Mouse (Mus musculus) limb, embryonic 11.5 days (tissue): ENCODE measurements around the gene Lyrm1. TPM values are rescaled to one million over a fixed set of nuclear protein-coding genes. Genes with fewer than 3 reads are reported as not detected.

Source experiments
- ATAC-seq: fragments of 200-750 bp; cut with Nextera tagmentation; 2 replicates; pipeline ENCODE4 v1.8.0; 2017; ENCODE audit warnings: low read depth; ENCODE audit not compliant: insufficient number of reproducible peaks, low FRiP score, low TSS enrichment
- DNase-seq: peaks from one replicate; pipeline ENCODE4 v3.0.0-alpha.2; 2015; ENCODE audit warnings: low spot score
- H3K27ac ChIP-seq: fragments of 300-500 bp; sonication (generic); replicated peaks from 2 replicates; pipeline ENCODE4 v1.5.1; 2014; ENCODE audit warnings: low read depth, mild to moderate bottlenecking, low read length
- H3K27me3 ChIP-seq: fragments of 300-500 bp; sonication (generic); 2 replicates; pipeline ENCODE4 v1.6.1; 2014; ENCODE audit warnings: mild to moderate bottlenecking, low read length, mixed read lengths; ENCODE audit not compliant: control insufficient read depth, insufficient read depth
- H3K36me3 ChIP-seq: fragments of 300-500 bp; sonication (generic); 2 replicates; pipeline ENCODE4 v1.6.1; 2014; ENCODE audit warnings: mild to moderate bottlenecking, low read length, moderate library complexity, mixed read lengths; ENCODE audit not compliant: control insufficient read depth, insufficient read depth
- H3K4me1 ChIP-seq: fragments of 300-500 bp; sonication (generic); 2 replicates; pipeline ENCODE4 v1.6.1; 2014; ENCODE audit warnings: low read length, mixed read lengths; ENCODE audit not compliant: control insufficient read depth, insufficient read depth
- H3K4me2 ChIP-seq: fragments of 300-500 bp; sonication (generic); 2 replicates; pipeline ENCODE4 v1.6.1; 2014; ENCODE audit warnings: low read depth, mild to moderate bottlenecking, moderate library complexity; ENCODE audit not compliant: severe bottlenecking
- H3K4me3 ChIP-seq: fragments of 300-500 bp; sonication (generic); 2 replicates; pipeline ENCODE4 v1.5.1; 2014; ENCODE audit warnings: low read depth, low read length
- H3K9ac ChIP-seq: fragments of 300-500 bp; sonication (generic); 2 replicates; pipeline ENCODE4 v1.6.1; 2014; ENCODE audit warnings: mild to moderate bottlenecking, low read length
- H3K9me3 ChIP-seq: fragments of 300-500 bp; sonication (generic); 2 replicates; pipeline ENCODE4 v1.6.1; 2016; ENCODE audit warnings: low read length; ENCODE audit not compliant: control insufficient read depth
- WGBS: fragments of 180-500 bp; shearing (Covaris S2); extraction: QIAGEN DNeasy Blood & Tissue Kit; methylation state at CpG from one replicate; pipeline ENCODE4 v1.1.7; 2014; 5-methylcytosine and 5-hydroxymethylcytosine counted together
- polyA plus RNA-seq: library from polyadenylated mRNA; unstranded; fragments of >200 nt; fragmentation: Nextera tagmentation; extraction: Ambion mirVana; gene quantifications from 2 replicates; pipeline ENCODE4 v1.2.1, GENCODE M21; 2014

The Lyrm1 gene
- polyA plus RNA-seq, 1 experiment from 2014 or later = 7.1 TPM

DNA sequence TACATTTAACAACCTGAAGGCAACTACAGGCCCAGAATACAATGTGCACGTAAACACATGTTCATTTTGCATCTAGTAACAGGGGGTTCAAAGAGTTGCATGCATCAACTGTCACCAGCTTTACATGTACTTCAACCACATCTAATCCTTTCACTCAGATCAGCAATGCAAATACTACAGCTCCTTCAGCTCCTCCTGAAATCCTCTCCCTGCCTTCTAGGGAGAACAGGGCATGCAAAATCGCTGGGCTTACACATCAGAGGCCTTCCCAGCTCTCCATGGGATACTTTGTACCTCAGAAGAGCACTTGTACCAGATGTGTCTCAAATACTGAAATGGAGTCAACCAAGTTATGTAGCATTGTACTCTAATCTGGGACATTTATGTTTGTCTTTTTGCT lies 22.6 kb upstream of the Lyrm1 start:
- ATAC-seq (no peak), DNase-seq (no peak)
- WGBS = 63% methylated on average over 2 of the region's 2 CpGs

DNA sequence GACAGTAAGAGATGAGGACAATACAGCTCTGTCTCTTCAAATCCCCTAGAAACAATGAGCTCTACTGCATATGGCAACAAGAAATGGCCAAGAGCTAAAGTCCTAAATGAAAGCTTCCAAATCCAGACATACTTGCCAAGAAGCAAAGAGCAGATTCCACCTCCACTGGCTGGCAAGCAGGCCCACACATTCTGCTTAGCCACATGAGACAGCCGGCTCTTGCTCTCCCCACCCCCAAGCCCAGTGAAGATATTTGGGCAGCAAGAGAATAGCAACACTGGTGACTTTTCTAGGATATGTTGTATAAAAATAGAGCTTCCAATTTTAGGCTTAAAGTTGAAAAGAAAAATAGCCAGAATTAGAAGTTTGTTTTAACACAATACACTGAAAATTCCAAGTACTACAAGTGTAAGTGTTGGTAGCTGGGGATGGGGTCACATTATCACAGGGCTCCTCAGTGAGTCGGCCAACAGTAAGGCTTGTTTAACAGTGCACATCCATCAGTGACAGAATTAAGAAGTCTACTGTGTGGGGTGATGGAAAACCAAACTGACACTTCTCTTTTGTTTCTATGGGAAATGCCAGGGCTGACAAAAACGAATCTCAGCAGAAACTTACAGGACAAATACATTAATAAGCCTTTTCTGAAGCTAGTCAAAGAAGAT lies 19.8 kb upstream of the Lyrm1 start:
- DNase-seq (no peak), ATAC-seq (no peak)
- no peak overlapping the region for H3K4me2 ChIP-seq
- no peaks in the 10 kb centered on the region for H3K27me3 ChIP-seq
- no peaks in the 10 kb centered on the region for H3K36me3 ChIP-seq
- 73% methylated on average over 3 of the region's 3 CpGs for whole genome bisulfite sequencing
- H3K9ac ChIP-seq = no peak overlapping the region
- H3K9me3 ChIP-seq = no peaks in the 10 kb centered on the region
- H3K4me3 ChIP-seq = no peak overlapping the region
- no peaks in the 10 kb centered on the region for H3K4me1 ChIP-seq
- H3K27ac ChIP-seq = no peak overlapping the region

More for the DNA sequence above, 22.6 kb upstream of the Lyrm1 start:
- H3K27ac ChIP-seq = no peak overlapping the region
- no peaks in the 10 kb centered on the region for H3K4me1 ChIP-seq
- H3K36me3 ChIP-seq = no peaks in the 10 kb centered on the region
- H3K27me3 ChIP-seq = no peaks in the 10 kb centered on the region
- no peaks in the 10 kb centered on the region for H3K9me3 ChIP-seq
- H3K4me2 ChIP-seq = no peak overlapping the region
- H3K4me3 ChIP-seq = no peak overlapping the region
- H3K9ac ChIP-seq = no peak overlapping the region

DNA sequence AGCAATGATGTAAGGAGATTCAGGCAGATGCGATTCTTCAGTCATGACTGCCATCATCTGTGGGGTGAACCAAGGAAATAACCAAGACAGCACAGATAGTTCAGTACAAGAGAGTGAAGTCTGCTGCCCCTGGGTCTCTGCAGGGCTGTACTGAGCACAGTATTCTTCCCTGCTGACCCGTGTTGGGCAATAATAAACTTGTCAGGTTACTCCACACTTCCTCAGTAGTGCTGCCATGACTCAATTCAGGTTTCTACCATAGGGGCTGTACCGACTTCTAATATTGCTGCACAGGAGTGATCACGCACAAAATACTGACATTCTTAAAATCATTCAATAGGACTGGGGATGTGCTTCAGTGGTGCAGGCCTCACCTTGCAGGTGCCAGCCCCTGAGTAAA lies 16.5 kb upstream of the Lyrm1 start:
- 86% methylated on average over 4 of the region's 4 CpGs for WGBS
- H3K9me3 ChIP-seq = no peaks in the 10 kb centered on the region
- ATAC-seq = no peak
- no peaks in the 10 kb centered on the region for H3K4me1 ChIP-seq
- no peak overlapping the region for H3K27ac ChIP-seq
- H3K36me3 ChIP-seq = no peaks in the 10 kb centered on the region
- H3K27me3 ChIP-seq = no peaks in the 10 kb centered on the region
- no peak for DNase-seq
- no peak overlapping the region for H3K4me2 ChIP-seq
- no peak overlapping the region for H3K4me3 ChIP-seq
- no peak overlapping the region for H3K9ac ChIP-seq

DNA sequence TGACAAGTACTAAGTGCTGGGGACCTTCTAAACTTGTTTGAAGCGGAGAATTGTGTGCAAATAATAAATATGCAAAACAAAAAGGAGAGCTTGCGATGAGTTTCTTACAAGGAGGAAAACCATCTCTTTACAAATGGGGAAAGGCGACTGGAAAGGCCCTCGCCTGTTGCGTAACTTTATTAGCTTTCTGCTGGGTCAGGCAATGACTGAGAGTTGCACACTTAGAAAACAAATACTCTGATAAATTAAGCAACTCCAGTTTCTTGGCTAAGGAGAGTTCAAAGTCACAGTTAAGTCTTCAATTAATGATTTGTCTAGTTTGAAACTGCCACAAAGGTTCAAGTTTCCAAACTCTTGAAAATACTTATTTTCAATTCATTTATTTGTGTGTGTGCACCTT lies 15.3 kb upstream of the Lyrm1 start:
- H3K4me3 ChIP-seq = no peak overlapping the region
- no peak overlapping the region for H3K9ac ChIP-seq
- no peak for ATAC-seq
- no peak overlapping the region for H3K4me2 ChIP-seq
- WGBS = 93% methylated on average over 5 of the region's 5 CpGs
- no peak for DNase-seq
- no peaks in the 10 kb centered on the region for H3K27me3 ChIP-seq
- no peaks in the 10 kb centered on the region for H3K9me3 ChIP-seq
- no peaks in the 10 kb centered on the region for H3K36me3 ChIP-seq
- no peak overlapping the region for H3K27ac ChIP-seq
- no peaks in the 10 kb centered on the region for H3K4me1 ChIP-seq

DNA sequence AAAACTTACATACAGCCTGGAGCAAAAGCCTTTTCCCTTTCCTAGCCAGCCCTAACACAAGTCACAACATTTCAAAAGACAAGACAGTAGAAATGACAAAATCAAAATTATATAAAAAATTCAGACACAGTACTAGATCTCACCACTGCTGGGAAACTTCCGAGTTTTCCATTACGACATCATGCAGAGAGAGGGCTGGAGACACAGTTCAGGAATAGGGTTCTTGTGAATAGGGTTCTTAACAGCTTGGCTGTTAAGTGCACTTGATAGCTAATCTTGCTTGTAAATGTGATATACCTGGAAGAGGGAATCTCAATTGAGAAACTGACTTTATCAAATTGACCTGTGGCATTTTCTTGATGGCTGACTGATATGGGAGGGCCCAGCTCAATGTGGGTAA lies 14.4 kb upstream of the Lyrm1 start:
- no peaks in the 10 kb centered on the region for H3K9me3 ChIP-seq
- H3K4me2 ChIP-seq = no peak overlapping the region
- no peaks in the 10 kb centered on the region for H3K36me3 ChIP-seq
- no peak overlapping the region for H3K27ac ChIP-seq
- no peak for DNase-seq
- H3K27me3 ChIP-seq = no peaks in the 10 kb centered on the region
- 93% methylated on average over 2 of the region's 2 CpGs for whole genome bisulfite sequencing
- H3K9ac ChIP-seq = no peak overlapping the region
- no peak overlapping the region for H3K4me3 ChIP-seq
- ATAC-seq = no peak
- no peaks in the 10 kb centered on the region for H3K4me1 ChIP-seq

DNA sequence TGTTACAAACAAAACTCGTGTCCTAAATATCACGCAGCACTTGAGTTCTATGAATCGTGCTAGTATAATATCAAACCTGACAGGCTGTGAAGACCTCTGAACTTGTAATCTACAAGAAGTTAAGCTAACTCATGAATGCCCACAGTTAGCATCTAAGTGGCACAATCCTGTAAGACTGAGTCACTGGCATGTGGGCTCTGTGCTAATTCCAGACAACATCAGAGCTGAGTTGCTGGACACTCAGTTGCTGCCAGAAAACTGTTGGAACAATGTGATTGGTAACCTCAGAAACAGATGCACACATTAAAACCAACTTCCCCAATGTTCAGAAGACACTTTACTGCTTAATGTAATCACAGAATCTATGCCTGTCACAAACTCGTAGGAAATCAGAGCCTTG lies 7.8 kb upstream of the Lyrm1 start:
- ATAC-seq (no peak), DNase-seq (no peak)
- whole genome bisulfite sequencing = 90% methylated on average over 4 of the region's 4 CpGs
- Histone ChIP-seq H3K9me3 (no peaks in the 10 kb centered on the region), H3K4me1 (no peaks in the 10 kb centered on the region), H3K4me3 (no peak overlapping the region), H3K36me3 (no peaks in the 10 kb centered on the region), H3K4me2 (no peak overlapping the region), H3K9ac (no peak overlapping the region), H3K27ac (no peak overlapping the region), H3K27me3 (no peaks in the 10 kb centered on the region)

DNA sequence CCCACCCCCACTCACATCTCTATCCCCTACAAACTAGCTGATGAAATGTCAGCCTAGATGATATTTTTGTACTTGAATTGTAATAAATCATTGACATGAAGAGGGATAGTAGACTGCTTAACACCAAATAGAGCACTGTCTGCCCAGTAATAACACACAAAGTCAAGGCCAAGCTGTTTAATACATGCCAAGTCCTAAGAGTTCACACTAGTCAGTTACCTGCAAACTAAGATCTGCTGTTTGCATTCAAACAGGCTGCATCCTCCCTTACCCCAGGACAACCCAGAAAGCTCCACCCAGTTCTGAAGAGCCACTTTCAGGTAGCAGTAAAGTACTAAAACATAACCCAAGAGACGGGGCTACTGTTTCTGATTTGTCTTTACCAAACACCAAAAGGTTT lies 3.5 kb upstream of the Lyrm1 start:
- no peak overlapping the region for H3K27ac ChIP-seq
- H3K4me2 ChIP-seq = no peak overlapping the region
- H3K9me3 ChIP-seq = no peaks in the 10 kb centered on the region
- no peak overlapping the region for H3K4me3 ChIP-seq
- WGBS = 81% methylated on average over 1 of the region's 1 CpGs
- H3K9ac ChIP-seq = no peak overlapping the region
- ATAC-seq (no peak), DNase-seq (no peak)
- H3K27me3 ChIP-seq = no peaks in the 10 kb centered on the region
- H3K36me3 ChIP-seq = no peaks in the 10 kb centered on the region
- no peaks in the 10 kb centered on the region for H3K4me1 ChIP-seq

DNA sequence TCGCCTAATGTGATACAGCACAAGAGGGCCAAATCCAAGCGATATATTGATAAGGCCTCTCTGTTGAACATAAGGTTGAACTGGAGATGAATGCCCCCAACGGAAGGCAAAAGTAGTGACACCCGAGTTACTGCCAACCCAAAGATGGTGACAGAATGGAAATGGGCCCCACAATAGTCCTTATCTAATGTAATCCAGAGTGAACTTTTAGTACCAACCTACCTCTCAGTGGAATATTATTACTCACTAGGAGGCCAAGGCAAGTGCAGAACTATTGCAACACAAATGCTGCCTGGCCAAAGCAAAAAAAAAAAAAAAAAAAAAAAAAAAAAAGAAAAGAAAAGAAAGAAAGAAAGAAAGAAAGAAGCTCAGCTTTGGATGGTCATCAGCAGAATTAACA lies 2.9 kb upstream of the Lyrm1 start:
- Histone ChIP-seq H3K27ac (no peak overlapping the region), H3K9ac (no peak overlapping the region), H3K27me3 (no peaks in the 10 kb centered on the region), H3K36me3 (no peaks in the 10 kb centered on the region), H3K9me3 (no peaks in the 10 kb centered on the region), H3K4me1 (no peaks in the 10 kb centered on the region), H3K4me2 (no peak overlapping the region), H3K4me3 (no peak overlapping the region)
- 93% methylated on average over 4 of the region's 4 CpGs for WGBS
- no peak for DNase-seq
- ATAC-seq = no peak
